Mouse (Mus musculus) megakaryocyte progenitor cell, adult 5-6 weeks (primary cell): ENCODE measurements around the gene Gpr156. TPM values are rescaled to one million over a fixed set of nuclear protein-coding genes. Genes with fewer than 3 reads are reported as not detected.
"Not testable (repeated sequence)": the region's sequence is repeated elsewhere in the genome, so short reads cannot be mapped to it uniquely, and the experiment has no call there.

Experiments
- ATAC-seq: replicated peaks from 2 replicates; pipeline ENCODE4 v1.8.0; 2016; ENCODE audit warnings: mild to moderate bottlenecking, moderate TSS enrichment, inconsistent platforms; ENCODE audit not compliant: poor library complexity
- total RNA-seq, 2 experiments: library from RNA; stranded (forward) in 1 of 2; stranded (reverse) in 1 of 2; fragments of 157-497, 149-512 nt in 1 of 2; fragments of 200-1000 nt in 1 of 2; gene quantifications; 2 replicates each; pipeline versions ENCODE4 v1.2.3 to v1.2.4; 2015 to 2017

The Gpr156 gene
- total RNA-seq, 2 experiments from 2014 or later: not detected

DNA sequence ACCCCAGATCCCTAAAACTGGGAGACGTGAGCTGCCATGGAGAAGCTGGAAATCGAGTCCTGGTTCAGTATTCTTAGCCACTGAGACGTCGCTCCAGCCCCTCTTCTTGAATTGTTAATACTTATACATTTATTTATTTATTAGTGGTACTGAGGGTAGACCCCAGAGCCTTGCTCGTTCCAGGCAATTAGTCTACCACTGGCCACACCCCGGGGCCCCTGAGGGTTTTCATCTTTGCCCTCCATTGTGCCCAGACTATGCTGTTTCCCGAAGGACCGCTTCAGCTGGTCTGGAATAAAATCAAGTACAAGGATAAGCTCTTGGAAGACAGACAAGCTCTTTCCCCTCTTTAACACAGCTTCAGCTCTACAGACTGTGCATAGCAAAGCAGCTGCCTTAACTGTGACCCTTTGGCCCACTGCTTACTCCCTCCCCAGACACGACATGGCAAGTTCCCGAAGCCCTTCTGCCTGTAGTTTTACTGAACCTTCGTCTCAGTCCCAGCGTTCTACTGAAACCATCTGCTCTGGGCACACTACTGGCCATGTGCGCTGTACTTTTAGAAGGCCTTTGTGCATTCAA is 39.1 kb downstream of the Gpr156 start:
- no peak for ATAC-seq

DNA sequence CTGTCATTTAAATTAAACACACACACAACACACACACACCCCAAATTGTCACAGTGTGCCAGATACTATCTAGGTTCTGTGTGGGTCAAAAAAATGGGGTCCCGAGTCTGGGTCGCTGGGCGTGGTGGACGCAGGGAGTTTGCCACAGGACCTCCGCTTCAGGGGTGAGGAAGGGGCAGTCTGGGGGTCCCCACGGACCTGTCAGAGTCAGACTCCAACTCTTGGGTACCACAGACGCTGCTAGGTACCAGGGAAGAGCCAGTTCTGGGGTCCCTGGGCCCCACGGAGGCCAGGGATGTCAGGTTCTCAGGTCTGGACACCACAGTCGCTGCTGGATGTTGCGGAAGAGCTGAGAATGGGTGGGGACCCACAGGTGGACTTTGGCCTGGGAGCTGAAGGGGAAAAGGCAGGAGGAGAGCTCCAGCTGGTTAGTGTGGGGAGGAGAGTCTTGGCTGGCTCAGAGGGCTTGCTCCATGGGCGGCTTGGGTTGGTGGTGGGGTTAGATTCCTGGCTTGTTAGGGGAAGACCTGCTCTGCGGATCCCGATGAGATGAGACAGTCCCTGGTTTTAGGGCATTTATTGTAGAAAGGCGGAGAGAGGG is 39.9 kb downstream of the Gpr156 start:
- ATAC-seq: no peak

DNA sequence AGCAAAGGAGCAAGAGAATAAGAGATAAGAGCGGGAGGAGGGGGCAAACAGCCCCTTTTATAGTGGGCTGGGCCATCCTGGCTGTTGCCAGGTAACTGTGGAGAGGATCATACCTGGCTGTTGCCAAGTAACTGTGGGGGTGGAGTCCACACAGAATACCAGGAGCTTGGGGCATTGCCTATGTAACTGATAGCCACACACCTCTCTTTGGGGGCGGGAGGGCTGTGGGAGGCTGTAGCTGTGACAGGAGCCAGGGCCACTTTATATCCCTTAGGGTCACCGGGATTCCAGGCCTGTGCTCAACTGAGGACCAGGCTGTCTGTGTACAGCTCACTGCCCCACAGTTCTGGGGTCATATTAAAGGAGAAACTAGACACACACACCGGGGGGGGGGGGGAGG is 40.5 kb downstream of the Gpr156 start:
- no peak for ATAC-seq

DNA sequence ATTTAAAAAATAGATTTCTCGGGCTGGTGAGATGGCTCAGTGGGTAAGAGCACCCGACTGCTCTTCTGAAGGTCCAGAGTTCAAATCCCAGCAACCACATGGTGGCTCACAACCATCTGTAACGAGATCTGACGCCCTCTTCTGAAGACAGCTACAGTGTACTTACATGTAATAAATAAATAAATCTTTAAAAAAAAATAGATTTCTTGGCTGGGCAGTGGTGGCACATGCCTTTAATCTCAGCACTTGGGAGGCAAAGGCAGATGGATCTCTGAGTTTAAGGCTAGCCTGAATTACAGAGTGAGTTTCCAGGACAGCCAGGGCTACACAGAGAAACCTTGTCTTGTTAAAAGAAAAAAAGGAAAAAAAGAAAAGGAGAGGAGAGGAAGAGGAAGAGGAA is 46.4 kb downstream of the Gpr156 start:
- ATAC-seq: not testable (repeated sequence)

DNA sequence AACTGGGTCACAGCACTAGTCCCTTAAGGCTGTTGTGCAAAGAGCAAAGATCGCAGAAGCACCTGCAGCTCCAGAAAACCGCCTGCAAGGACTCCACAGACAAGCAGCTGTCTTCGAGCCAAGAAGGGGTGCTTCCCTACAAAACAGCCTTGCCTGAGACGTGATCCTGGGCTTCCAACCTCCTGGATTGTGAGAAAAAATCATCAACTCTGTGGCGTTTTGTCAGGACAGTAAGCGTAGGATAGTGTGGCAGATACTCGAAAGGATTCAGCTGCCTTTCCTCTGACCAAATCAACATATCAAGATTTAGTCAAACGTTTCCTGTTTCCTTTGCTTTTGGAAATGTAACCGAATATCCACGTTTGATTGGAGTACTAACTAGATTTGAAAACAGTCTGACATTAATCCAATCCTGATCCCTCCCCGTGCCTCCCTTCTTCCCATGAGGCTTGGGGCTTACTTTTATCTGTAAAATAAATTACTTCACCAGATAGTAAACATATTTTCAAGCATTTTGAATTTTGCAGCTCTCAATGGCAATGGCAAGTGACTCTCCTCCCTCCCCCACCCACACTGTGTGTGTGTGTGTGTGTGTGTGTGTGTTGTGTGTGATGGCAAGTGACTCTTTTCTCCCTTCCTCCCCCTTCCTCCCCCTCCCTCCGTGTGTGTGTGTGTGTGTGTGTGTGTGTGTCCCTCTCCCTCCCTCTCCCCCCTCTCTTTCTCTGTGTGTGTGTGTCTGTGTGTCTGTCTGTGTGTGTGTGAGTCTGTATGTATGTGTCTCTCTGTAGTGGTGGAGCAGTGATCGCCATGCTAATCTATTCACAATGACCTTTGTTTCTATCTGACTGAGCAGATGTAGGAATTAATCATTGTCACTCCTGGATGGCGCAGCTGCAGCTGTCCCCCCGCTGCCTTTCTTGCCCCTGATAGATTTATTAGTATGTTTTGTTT is 47.3 kb downstream of the Gpr156 start:
- ATAC-seq: no peak

DNA sequence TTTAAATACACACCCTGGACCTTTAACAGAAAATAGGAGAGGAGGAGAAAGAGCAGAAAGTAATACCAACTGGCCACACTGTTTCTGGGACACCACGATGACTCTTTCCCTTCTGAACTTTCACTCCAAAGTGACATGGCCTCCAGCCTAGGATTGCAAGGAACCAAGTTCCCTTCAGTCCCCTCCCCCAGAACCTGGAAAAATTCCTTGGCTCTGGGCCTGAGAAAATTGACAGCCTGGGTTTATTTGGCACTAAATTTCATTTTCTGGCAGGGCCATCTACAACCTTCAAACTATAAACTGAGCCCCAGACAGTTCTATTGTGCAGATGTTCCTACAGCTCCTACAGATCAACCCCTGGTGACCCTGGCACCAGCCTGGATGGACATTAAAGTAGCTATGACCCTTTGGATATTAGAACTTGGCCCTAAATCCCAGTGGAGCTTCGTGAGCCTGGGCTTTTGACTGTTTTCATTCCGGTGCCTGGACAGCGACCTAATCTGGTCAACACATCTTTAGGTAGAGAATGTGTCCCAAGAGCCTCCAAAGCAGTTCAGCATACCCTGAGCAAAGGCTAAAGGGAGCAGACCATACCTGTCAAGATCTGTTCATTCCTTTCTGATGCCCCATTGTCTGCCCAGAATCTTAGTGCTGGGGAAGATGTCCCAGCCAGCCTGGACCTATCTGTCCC is 48.2 kb downstream of the Gpr156 start:
- no peak for ATAC-seq

DNA sequence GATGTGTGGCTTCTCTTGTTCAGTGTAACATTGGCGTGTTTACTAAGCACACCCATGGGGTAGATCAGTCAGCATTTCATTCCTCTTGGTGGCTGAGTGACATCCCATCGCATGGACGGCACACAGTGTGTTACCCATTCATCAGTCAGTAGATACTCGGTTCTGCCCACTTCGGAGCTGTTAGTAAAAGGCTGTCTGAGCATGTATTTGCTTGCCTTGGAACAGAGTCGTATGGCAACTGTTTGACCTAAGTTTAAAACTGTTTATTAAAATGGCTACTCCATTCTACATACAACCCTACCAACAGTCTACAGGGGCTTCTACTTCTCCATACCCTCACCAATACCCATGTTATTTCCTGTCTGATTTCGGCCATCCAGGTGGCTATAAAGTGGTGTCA is 50.6 kb downstream of the Gpr156 start:
- no peak for ATAC-seq

DNA sequence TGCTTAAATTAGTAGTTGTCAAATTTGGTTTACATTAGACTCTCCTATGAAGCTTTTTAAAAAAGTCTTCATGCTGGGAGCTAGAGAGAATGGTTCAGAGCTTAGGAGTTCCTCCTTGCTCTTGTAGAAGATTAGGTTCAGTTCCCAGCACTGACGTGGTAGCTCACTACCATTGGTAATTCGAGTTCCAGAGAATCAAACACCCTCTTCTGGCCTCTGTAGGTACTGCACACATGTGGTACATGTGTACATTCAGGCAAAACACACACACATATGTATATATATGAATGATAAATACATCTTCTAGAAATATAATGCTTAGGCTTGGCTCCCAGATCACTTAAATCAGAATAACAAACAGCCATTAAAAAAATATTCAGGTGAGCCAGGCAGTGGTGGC is 51.1 kb downstream of the Gpr156 start:
- no peak for ATAC-seq

DNA sequence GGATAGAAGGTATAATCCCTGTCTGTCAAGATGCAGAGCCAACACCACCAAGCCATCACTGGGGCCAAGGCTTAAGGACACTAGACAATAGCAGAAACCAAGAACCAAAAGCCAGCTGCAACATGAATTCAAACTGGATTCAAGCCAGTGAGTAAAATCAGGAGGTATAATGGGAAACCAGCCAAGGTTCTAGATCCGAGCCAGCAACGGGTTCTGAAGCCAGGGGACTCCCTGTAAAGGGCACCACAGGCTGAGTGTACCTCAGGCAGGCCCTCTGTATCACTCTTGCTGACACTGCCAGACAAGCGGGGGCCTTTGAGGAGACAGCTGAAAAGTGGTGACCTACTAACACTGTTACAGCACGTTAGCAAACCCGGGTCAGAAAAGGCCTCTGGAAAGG is 55.2 kb downstream of the Gpr156 start:
- ATAC-seq: no peak

DNA sequence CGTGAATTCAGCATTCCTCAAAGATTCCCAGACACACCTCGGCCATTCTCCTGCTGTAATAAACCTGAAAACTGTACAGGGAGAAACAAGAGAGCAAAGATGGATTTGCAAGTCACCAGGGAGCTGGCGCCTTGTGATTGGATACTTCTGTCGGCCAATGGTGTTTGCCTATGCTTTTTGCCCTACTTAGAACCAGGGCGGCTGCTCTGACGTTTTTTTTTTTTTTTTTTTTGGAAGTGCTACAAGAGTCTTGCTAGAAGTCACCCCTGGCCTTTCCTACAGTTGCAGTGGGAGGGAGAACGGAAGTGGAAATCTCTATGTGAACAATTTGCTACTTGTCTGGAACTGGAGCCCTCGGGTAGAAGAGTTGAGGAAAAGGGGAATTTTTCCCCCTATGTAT is 56.1 kb downstream of the Gpr156 start:
- ATAC-seq: no peak

DNA sequence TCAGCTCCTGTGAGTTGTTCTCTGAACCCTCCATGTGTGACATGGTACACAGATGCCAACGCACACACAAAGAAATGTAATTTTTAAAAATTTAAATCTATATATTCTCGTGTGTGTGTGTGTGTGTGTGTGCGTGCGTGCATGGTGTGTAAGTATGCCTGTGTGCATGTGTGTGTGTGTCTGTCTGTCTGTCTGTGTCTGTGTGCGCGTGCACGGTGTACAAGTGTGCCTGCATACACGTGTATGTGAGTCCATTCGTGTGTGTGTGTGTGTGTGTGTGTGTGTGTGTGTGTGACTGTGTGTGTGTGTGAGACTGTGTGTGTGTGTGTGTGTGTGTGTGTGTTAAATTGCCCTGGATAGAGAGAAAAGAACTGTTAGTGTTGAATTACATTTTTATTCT is 56.9 kb downstream of the Gpr156 start:
- ATAC-seq: not testable (repeated sequence)

DNA sequence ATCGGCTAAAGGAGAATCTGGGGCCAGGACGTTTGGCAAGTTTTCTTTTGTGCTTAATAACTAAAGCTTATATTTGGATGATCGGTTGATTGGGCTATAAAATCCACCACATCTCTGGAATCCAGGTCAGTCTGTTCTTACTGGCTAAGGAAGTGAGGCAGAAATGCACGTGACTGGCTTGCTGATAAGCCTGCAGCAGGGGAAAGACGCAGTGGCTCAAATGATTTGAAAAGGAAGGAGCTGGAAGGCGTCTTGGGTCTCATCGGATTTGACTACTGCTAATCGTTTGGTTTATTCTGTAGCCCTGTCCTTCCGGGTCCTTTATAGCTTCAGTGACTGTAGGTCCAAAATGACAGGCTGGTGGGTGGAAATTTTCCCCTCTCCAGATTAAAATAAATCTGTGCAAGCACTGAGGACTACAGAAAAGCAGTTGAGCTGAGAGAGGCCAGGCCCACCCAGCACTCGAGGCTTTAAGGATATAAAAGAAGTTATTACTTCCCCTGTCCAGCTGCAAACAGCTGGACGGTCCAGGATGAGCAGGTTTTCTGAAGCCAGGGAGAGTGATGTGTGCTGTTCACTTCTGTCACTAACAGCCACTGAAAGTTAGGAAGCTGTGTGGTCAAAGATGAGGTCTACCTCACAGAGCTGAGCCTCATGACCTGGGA is 57.7 kb downstream of the Gpr156 start:
- no peak for ATAC-seq

DNA sequence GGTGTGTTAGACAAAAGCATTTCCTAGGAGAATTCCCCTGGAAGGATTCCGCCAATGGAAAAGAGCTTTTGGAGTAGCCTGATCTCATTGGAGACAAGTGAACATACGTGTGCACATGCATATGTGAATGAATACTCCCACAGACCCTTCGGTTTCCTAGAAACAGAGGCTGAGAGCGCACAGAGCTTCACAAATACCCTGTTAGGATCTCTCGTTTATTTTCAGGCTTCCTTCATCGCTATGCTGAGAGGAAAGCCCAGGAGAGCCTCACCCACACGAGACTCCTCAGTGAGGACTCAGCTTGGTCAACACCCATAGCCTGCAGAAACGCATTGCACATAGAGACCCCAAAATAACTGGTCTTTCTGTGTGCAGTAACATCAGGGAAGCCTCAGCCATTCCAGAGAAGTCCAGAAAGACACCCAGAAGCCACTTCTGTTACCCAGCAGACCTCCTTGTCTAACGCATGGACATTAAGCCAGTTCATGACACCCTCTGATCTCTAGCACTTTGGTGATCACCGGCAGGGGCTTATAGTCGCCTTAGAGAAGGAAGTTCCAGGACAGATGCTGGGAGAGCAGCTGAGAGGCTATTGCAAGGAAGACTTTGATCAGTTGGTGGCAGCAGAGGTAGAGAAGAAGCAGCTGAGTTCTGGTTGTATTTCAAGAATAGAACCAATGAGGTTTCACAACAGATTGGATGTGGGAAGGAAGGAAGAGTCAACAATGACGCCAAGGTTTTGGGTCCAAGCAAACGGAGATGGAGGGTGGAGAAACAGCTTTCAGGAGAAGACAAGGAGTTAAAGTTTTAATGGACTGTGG is 58.4 kb downstream of the Gpr156 start:
- ATAC-seq: peak; percentile 78

DNA sequence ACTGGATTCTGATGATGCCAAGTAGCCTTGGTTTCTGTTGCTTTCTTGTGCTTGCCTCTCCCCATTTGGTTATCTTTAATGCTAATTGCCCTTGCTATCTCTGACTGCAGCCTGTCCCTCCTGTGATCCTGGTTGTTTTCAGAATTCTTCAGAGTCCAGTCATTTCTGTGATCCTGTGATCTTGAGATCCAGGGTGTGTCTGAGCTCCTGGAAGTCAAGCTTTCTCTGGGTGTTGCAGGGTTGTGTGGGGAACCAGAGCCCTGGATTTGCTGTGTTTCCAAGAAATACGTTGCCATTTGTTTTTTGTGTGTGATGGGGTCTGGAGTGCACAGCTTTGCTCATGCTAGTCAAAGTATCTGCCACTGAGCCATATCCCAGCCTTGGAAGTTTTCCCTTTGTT is 65.6 kb downstream of the Gpr156 start:
- no peak for ATAC-seq

DNA sequence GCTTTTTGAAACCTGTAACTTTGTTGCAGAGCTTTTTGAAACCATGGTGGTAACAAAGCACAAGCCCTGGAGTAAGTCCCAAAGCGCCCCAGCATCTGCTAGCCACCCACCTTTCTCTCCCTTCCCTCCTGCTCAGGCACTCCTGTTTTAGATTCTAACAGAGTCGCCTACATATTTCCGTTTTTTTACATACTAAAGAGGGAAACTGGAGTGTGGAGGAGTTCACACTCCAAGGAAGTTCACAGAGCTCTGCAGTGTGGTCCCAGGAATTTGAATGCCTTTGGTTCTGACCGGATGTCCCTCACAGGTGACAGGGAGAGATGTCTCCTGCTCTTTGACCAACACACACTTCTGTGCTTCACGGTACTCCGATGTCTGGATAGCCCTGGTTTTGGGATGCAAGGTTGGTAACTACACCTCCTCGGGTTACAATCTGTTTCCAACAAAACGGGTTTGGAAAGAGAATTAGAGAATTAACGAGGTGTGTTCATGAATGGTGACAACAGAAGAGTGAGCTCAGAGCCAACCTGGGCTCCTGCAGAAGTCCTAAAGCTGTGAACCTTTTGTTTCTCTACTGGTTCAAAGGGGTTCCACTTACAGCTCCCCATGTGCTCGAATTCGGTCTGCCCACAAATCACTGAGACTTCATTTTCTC is 72.0 kb downstream of the Gpr156 start:
- no peak for ATAC-seq

DNA sequence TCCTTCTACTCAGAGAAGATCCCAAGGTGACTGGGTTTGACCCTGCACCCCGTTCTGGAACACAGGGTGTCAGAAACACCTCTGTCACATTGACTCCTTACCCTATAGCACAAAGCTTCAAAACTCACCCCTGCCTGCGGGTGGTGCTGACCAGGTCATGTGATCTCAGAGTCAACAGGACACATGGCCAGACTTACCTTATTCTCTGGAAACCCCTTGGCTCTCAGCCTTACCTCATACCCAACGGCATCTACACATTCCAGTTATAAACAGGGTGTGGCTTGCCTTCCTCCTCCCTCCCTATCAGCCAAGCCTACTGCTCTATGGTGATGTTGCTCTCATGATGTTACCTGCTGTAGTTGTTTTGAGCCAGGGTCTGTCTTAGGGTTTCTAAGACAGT is 73.5 kb downstream of the Gpr156 start:
- ATAC-seq: no peak

DNA sequence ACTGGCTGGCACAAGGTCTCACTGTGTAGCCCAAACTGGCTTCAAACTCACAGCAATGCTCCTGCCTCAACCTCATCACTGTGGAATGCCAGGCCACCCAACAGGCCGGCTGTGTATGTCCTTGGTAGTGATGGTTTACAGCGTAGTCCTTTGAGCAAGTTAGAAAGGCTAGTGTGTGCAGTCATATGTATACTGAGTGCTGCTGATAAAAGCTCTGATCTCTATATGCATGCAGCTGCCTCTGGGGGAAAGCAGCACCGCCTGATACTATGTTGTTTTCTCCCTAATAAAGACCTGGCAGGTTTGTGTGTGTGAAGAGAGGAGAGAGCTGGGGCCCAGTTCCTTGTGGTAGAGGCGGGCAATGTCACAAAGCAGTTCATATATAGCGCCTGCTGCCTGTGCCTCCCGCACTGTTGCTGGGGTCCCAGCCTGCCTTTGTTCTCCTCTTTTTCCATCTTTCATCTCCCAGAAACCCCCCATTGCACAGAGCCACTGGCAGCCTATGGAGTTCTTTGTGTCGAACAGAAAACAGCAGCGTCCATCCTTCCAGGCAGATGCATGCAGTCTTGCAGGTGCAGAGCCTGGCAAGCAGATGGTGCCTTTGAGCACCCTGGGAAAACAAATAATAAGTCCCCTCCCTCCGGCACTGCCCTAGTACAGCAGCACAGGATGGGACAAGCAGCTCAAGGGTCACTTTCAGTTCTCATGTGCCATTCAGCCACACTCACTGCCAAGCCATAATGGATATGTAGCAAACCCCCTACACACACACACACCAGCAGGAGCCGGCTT is 74.5 kb downstream of the Gpr156 start:
- no peak for ATAC-seq

DNA sequence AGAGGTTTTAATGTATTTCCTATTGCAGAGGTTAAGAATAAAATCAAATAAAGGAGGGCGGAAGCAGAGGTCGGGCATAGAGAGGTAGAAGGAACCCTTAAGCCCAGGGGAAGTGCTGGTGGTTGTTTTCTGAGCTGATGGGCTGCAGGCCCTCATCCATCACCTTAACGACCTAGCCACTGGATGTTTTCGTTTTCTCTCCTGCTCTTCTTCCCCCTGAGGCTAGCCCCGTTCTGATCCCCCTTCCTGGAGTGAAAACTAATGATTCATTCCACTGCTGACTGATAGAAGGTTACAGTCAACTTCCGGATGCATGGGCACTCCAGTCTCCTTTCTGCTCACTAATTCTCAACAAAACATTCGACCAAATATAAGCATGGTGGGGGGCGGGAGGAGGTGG is 76.5 kb downstream of the Gpr156 start:
- no peak for ATAC-seq

DNA sequence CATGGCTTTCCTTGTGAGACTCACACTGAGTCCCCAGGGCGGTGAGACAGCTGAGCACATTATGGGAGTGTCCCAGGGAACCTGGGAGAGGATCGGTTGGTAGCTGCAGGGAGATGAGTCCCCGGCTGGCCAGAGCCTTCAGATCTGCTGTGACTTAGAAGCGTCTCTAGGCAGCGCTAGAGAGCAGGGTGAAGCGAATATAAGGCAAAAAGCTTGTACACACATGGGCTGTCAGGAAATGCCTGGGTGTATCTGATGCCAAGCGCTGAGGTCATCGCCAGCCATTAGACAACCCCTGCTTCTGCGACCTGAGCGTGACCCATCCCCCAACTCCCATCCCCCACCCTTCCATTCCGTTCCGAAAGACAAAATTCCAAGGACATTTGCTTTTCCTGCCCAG is 78.4 kb downstream of the Gpr156 start:
- ATAC-seq: peak; percentile 99
